ENCODE assay signal across 12 mouse cellular contexts in genomic region chr7:19069500-19069899, GRCm38 (mm10). TPM values are rescaled to one million over a fixed set of nuclear protein-coding genes. Genes with fewer than 3 reads are reported as not detected.
DNase-seq lines count a peak whose midpoint lies in the region; ATAC-seq and TF ChIP-seq lines count a peak whose summit lies in the region.
"Had no signal": no experiment of that assay in that cellular context is flagged by ENCODE, and none has a peak within 500 bp of the region (broad histone marks: within the 10 kb centered on the region; RNA-seq: fewer than 3 reads in every experiment).

No protein-coding gene starts in this region.

- no peaks in the 10 kb centered on the region for H3K4me1 ChIP-seq in lung, embryonic 14.5 days (ENCODE audit: insufficient read depth)

- no peak overlapping the region for H3K4me2 ChIP-seq in lung, embryonic 14.5 days

- no peaks in the 10 kb centered on the region for H3K9me3 ChIP-seq in lung, embryonic 14.5 days (ENCODE audit: low read depth, low read length)

- no peak overlapping the region for H3K27ac ChIP-seq in lung, embryonic 14.5 days (ENCODE audit: low read depth)

- H3K4me3 ChIP-seq in lung, embryonic 14.5 days (ENCODE audit: low read depth, low read length), result no peak overlapping the region

- H3K27me3 ChIP-seq in lung, embryonic 14.5 days (ENCODE audit: insufficient read depth, low read length), result peaks cover 30% of the 10 kb centered on the region

- H3K36me3 ChIP-seq in lung, embryonic 14.5 days (ENCODE audit: insufficient read depth), result no peaks in the 10 kb centered on the region

- H3K9ac ChIP-seq in lung, embryonic 14.5 days, result no peak overlapping the region

- ATAC-seq in lung, embryonic 14.5 days (ENCODE audit: insufficient read depth), result no peak

- peak; percentile 13 for DNase-seq in cerebellum, adult 9-11 months
- no peak for DNase-seq in cerebellum, postnatal 14 days
- peak; percentile 40 for DNase-seq in lung, embryonic 14.5 days
- DNase-seq in lung, postnatal 14 days, result no peak
- DNase-seq in T-cell, adult 2 months (ENCODE audit: low spot score), result peak; percentile 26
- DNase-seq in naive thymus-derived CD4-positive, alpha-beta T cell, adult 2 months (ENCODE audit: low read depth), result peak; percentile 59
- DNase-seq in gastrocnemius, adult 8-10 months (ENCODE audit: low spot score in 2 of 2), result no peak
- no peak for DNase-seq in adrenal gland, postnatal 4 days (ENCODE audit: low spot score in 2 of 2)

- peak; percentile 54 for TF ChIP-seq CTCF in lung, embryonic 14.5 days (IDR thresholded peaks at IDR 0.05; ENCODE audit: low read depth)

- WGBS in lung, embryonic 14.5 days, result 51% methylated on average over 3 of the region's 3 CpGs

RNA-seq across cellular contexts. Expression of gene Dmwd, which starts 6.5 kb away (rescaled TPM):
- polyA plus RNA-seq in lung, embryonic 14.5 days (2014; fragmentation: Nextera tagmentation; extraction: Ambion mirVana), result 18.5 and 19.2 TPM in 2 replicates
- total RNA-seq in gastrocnemius, adult 8-10 months (2022), result 10 to 100 TPM; 34.9 to 41.8 (median 39.9) TPM
- total RNA-seq in adrenal gland, postnatal 4 days (2021), result 10 to 100 TPM; 67.0 to 70.3 TPM

RNA-seq across cellular contexts. Expression of gene Dmpk, which starts 14.1 kb away (rescaled TPM):
- 20.9 and 23.0 TPM in 2 replicates for polyA plus RNA-seq in lung, embryonic 14.5 days (2014; fragmentation: Nextera tagmentation; extraction: Ambion mirVana)
- 100 to 1,000 TPM; 235 to 255 (median 240) TPM for total RNA-seq in gastrocnemius, adult 8-10 months (2022)
- total RNA-seq in adrenal gland, postnatal 4 days (2021), result 10 to 100 TPM; 70.0 to 74.7 TPM

RNA-seq across cellular contexts. Expression of gene Rsph6a, which starts 15.0 kb away (rescaled TPM):
- polyA plus RNA-seq in lung, embryonic 14.5 days (2014; fragmentation: Nextera tagmentation; extraction: Ambion mirVana), result not detected in 2 replicates
- total RNA-seq in gastrocnemius, adult 8-10 months (2022), result not detected
- total RNA-seq in adrenal gland, postnatal 4 days (2021), result not detected
- total RNA-seq: hematopoietic stem cell, adult 5-6 weeks; layer of hippocampus, adult 18-20 months had no signal
- polyA plus RNA-seq: liver, embryonic 16.5 days; neural tube, embryonic 11.5 days had no signal

RNA-seq across cellular contexts. Expression of gene Six5, which starts 24.9 kb away (rescaled TPM):
- 11.6 and 12.7 TPM in 2 replicates for polyA plus RNA-seq in lung, embryonic 14.5 days (2014; fragmentation: Nextera tagmentation; extraction: Ambion mirVana)
- 1 to 10 TPM; 1.5 to 2.0 (median 1.7) TPM for total RNA-seq in gastrocnemius, adult 8-10 months (2022)
- total RNA-seq in adrenal gland, postnatal 4 days (2021), result 10 to 100 TPM; 23.4 to 25.3 TPM

RNA-seq across cellular contexts. Expression of gene Sympk, which starts 45.3 kb away (rescaled TPM):
- 22.9 and 26.8 TPM in 2 replicates for polyA plus RNA-seq in lung, embryonic 14.5 days (2014; fragmentation: Nextera tagmentation; extraction: Ambion mirVana)
- 10 to 100 TPM; 70.2 to 93.3 (median 83.6) TPM for total RNA-seq in gastrocnemius, adult 8-10 months (2022)
- total RNA-seq in adrenal gland, postnatal 4 days (2021), result 100 to 1,000 TPM; 109 to 119 TPM

Comparison
In these comparisons a context has a peak if more than half of its experiments do, and no peak if none do; other contexts are left out.
1. DNase-seq: peak in cerebellum, adult 9-11 months (single experiment), lung, embryonic 14.5 days (single experiment), T-cell, adult 2 months (single experiment) and naive thymus-derived CD4-positive, alpha-beta T cell, adult 2 months (single experiment); none in cerebellum, postnatal 14 days (0 of 2), lung, postnatal 14 days (single experiment), gastrocnemius, adult 8-10 months (0 of 2) and adrenal gland, postnatal 4 days (0 of 2).